Mouse (Mus musculus): Measurements from ENCODE around the gene Extl1. TPM values are rescaled to one million over a fixed set of nuclear protein-coding genes. Genes with fewer than 3 reads are reported as not detected.
"Not testable (repeated sequence)": the region's sequence is repeated elsewhere in the genome, so short reads cannot be mapped to it uniquely, and the experiment has no call there.

Gene Extl1
- total RNA-seq, 2 experiments from 2014 or later: 44.7 to 46.5 TPM

GRCm38 (mm10) chr4:134342213-134342779, 41.4 kb downstream of the Extl1 start:
- no peak overlapping the region for H3K4me3 ChIP-seq
- TF ChIP-seq CTCF (conservative IDR thresholded peaks at IDR 0.05): no peak
- no peak for DNase-seq (ENCODE audit: low spot score in 2 of 2)
- no peak overlapping the region for H3K27ac ChIP-seq

DNA sequence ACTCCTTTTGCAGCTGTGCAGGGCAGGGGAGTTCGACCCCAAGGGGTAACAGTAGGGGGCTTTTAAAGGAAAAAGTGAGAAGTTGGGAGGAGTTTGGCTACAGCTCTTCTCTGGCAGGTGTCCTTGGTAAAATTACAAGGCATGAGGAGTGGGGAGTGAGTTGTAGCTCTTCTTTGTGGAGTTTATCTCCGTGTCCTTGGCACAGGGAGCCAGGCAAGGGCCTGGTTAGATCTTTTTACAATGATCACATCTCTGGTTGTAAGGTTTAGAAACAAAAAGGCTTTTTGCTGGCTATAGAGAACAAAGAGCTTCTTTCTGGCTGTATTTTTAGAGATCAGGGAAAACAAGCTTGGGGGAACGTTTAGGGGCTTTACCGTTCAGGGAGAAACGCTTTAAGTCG, 42.4 kb downstream of the Extl1 start:
- not testable (repeated sequence) for H3K27ac ChIP-seq; DNase-seq (ENCODE audit: low spot score in 2 of 2)

DNA sequence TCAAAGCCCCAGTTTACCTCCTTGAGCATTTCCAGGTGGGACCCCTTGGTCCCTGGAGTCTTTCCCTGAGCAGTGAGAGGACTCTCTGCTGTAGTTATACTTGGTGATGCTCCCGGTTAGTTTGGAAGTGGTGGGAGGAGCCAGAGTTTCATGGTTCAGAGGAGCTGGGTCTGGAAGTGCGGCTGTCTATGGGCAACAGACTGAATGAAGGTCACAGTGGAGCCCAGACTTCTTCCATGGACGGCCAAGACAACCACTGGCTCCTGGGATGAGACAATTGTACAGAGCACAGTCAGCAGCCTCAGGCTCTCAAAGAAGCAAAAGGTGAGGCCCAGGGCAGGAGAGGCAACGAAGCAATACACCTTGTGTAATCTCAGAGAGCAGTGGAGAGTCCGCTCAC, 53.4 kb downstream of the Extl1 start:
- Histone ChIP-seq H3K4me3 (no peak overlapping the region), H3K27ac (no peak overlapping the region)
- TF ChIP-seq CTCF (conservative IDR thresholded peaks at IDR 0.05): no peak
- DNase-seq (ENCODE audit: low spot score in 2 of 2): no peak

More for the DNA sequence above, 42.4 kb downstream of the Extl1 start:
- H3K4me3 ChIP-seq: not testable (repeated sequence)

DNA sequence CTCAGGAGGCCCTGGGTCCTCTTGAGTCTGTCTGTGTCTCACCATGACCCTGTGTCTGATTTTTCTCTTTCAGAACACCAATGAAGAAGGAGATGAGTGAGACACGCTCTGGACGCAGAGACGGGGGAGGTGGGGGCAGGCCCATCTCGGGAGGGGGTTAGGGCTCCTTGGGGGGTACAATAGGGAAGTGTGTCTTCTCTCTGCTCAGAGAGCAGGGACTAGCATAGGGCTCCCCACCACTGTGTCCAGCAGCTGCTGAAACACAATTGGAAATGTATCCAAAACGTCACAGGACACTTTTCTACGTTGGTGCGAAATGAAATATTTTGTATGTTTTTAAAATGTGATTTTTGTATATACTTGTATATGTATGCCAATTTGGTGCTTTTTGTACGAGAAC, 54.8 kb downstream of the Extl1 start:
- H3K27ac ChIP-seq: no peak overlapping the region
- no peak for DNase-seq (ENCODE audit: low spot score in 2 of 2)
- TF ChIP-seq CTCF (conservative IDR thresholded peaks at IDR 0.05): no peak
- H3K4me3 ChIP-seq: no peak overlapping the region

GRCm38 (mm10) chr4:134328151-134328550, 55.5 kb downstream of the Extl1 start:
- H3K27ac ChIP-seq: no peak overlapping the region
- TF ChIP-seq CTCF (conservative IDR thresholded peaks at IDR 0.05): no peak
- DNase-seq (ENCODE audit: low spot score in 2 of 2): no peak
- no peak overlapping the region for H3K4me3 ChIP-seq

DNA sequence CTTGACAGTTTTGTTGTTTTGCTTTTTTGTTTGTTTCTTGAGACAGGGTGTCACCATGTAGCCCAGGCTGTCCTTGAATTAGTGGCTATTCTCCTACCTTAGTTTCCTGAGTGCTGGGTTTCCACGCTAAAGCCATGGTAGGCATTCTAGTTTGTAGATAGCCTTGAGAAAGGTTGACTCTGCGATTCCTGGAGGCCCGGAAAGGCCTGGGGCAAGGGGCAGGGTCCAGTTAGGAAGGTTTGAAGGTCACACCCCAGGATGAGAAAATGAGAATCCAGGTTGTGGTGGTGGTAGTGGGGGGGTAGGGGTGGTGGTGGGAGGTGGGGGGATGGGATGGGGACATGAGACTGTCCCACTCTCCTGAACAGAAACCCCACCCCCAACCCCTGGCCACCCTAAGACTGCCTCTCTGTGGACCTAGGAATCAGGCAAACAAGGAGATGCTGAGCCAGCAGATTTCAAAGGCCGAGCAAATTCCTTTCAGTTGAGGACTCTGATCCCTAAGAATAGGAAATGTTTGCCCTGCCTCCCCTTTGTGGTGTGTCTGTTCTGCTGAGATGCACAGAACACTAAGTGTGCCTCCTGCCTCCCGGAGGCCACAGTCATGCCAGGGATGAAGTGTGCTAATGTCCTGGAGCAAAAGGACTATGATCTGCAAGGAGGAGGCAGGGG, 56.7 kb downstream of the Extl1 start:
- Histone ChIP-seq H3K4me3 (no peak overlapping the region), H3K27ac (no peak overlapping the region)
- DNase-seq (ENCODE audit: low spot score in 2 of 2): no peak
- TF ChIP-seq CTCF (conservative IDR thresholded peaks at IDR 0.05): no peak

DNA sequence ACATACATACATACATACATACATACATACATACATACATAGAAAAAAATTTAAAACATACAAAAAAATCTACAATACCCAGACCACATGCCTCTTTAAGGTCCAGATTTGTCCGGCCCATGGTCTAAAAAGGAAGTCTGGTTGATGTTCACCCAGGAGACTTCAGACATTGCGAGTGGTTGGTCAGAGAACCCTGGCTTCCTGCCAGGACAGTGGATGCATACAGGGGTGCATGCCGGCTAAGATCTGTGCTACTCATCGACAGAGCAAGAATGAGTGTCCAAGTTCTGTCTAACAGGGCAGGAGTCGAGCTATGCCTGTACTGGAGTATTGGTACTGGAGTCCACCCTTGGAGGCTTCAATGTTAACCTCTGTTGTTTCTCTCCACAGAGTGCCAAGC, 59.0 kb downstream of the Extl1 start:
- Histone ChIP-seq H3K4me3 (no peak overlapping the region), H3K27ac (no peak overlapping the region)
- DNase-seq (ENCODE audit: low spot score in 2 of 2): no peak
- TF ChIP-seq CTCF (conservative IDR thresholded peaks at IDR 0.05): no peak

- Histone ChIP-seq H3K27ac (no peak overlapping the region), H3K4me3 (no peak overlapping the region)
- no peak for DNase-seq (ENCODE audit: low spot score in 2 of 2)
- peak; percentile 39 for TF ChIP-seq CTCF (conservative IDR thresholded peaks at IDR 0.05)
These were observed 62.1 kb downstream of the Extl1 start for GRCm38 (mm10) chr4:134321524-134321923.

- Histone ChIP-seq H3K27ac (no peak overlapping the region), H3K4me3 (no peak overlapping the region)
- no peak for TF ChIP-seq CTCF (conservative IDR thresholded peaks at IDR 0.05)
- DNase-seq (ENCODE audit: low spot score in 2 of 2): no peak
These were observed 64.0 kb downstream of the Extl1 start for GRCm38 (mm10) chr4:134319674-134320073.

DNA sequence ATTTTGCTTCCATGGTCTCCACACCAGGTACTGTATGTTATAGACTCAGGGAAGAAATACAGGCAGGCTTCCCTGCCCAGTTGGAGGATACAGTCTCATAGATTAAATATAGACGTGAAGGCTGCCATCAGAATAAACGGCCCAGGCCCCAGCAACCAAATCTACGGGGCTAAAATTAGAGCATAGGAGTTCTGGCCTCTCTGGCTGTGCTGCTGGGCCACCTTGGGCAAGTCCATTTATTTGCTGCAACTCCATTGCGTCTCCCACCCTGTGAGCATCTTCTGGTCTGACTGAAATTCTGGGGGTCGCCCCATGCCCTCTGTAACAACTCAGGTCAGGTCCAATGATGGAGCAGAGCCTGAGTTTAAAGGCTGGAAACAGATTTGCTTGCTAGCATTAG, 64.6 kb downstream of the Extl1 start:
- TF ChIP-seq CTCF (conservative IDR thresholded peaks at IDR 0.05): no peak
- H3K4me3 ChIP-seq: no peak overlapping the region
- no peak overlapping the region for H3K27ac ChIP-seq
- DNase-seq (ENCODE audit: low spot score in 2 of 2): no peak

DNA sequence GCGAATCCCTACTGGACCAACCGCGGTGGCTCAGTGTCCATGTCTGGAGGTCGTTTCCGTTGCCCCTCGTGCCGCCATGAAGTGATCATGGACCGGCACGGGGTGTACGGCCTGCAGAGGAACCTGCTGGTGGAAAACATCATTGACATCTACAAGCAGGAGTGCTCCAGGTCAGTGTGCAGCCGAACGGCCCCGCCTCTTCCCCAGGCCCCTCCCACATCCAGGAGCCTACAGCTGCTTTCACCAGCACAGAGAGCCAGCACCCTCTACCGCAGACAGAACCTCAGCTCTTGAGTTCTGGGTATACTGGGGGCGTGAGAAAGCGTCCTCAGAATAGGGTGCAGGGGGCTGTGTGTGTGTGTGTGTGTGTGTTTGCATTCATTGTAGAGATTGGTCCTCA, 67.3 kb downstream of the Extl1 start:
- H3K4me3 ChIP-seq: no peak overlapping the region
- no peak overlapping the region for H3K27ac ChIP-seq
- DNase-seq (ENCODE audit: low spot score in 2 of 2): no peak
- no peak for TF ChIP-seq CTCF (conservative IDR thresholded peaks at IDR 0.05)

- no peak for DNase-seq (ENCODE audit: low spot score in 2 of 2)
- Histone ChIP-seq H3K27ac (no peak overlapping the region), H3K4me3 (no peak overlapping the region)
- no peak for TF ChIP-seq CTCF (conservative IDR thresholded peaks at IDR 0.05)
These were observed 68.2 kb downstream of the Extl1 start for GRCm38 (mm10) chr4:134315470-134315869.

DNA sequence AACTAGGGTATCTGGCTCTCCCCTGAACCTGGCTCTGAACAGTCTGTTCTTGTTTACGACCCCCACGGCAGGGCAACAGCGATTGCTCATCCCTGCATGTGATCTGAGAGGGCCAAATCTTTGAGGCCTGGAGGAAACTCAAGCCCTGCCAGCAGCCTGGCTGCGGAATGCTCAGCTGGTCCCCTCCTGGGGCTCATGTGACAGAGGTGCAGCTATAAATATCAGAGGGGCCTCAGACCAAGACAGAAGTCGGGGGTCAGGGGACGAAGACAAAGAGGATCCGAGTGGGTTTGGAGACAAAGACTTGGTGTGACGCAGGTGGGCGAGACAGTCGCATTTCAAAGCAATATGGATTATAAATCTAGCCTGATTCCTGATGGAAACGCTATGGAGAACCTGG, 68.8 kb downstream of the Extl1 start, which contains the start of gene Trim63:
Gene Trim63, plus strand, starts transcription at position 245 of the 400 bp plus-strand sequence.
- no peak within 1 kb of the TSS for H3K27ac ChIP-seq
- TF ChIP-seq CTCF (conservative IDR thresholded peaks at IDR 0.05): no peak
- no peak within 1 kb of the TSS for H3K4me3 ChIP-seq
- no peak for DNase-seq (ENCODE audit: low spot score in 2 of 2)

- TF ChIP-seq CTCF (conservative IDR thresholded peaks at IDR 0.05): no peak
These were observed 69.5 kb downstream of the Extl1 start for GRCm38 (mm10) chr4:134314081-134314655.

More at GRCm38 (mm10) chr4:134314081-134314655, 69.5 kb downstream of the Extl1 start:
- H3K4me3 ChIP-seq: no peak overlapping the region
- DNase-seq (ENCODE audit: low spot score in 2 of 2): no peak
- H3K27ac ChIP-seq: no peak overlapping the region
